Mouse (Mus musculus) heart, postnatal 4 days (tissue): Measurements from ENCODE around the gene Fgfr2. TPM values are rescaled to one million over a fixed set of nuclear protein-coding genes. Genes with fewer than 3 reads are reported as not detected.

Source experiments
- DNase-seq: peaks from one replicate; pipeline ENCODE4 v3.0.0; 2021
- total RNA-seq, 2 experiments: library from RNA; stranded (reverse); gene quantifications; 2 replicates each; pipeline ENCODE4 v1.2.3; 2021

Gene Fgfr2
- total RNA-seq, 2 experiments from 2014 or later, result 10.2 to 10.6 TPM

DNA sequence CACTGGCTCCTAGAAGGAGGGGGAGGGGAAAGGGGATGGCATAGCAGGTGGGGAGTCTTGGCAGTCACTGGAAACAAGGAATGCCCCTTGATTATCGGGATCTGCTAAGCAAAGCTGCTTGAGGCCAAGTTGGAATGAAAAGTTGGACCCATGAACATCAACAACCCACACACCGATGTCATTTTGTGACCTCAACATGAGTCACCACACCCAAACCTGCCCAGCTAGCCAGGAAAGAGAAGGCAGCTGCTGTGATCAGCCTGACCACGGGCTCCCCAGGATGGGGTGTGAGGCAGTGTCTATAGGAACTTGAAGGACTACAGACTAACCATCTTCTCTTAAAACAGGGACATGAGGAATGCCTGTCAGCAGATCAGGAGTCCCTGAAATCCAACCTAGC lies 37.7 kb downstream of the Fgfr2 start:
- DNase-seq, result no peak

DNA sequence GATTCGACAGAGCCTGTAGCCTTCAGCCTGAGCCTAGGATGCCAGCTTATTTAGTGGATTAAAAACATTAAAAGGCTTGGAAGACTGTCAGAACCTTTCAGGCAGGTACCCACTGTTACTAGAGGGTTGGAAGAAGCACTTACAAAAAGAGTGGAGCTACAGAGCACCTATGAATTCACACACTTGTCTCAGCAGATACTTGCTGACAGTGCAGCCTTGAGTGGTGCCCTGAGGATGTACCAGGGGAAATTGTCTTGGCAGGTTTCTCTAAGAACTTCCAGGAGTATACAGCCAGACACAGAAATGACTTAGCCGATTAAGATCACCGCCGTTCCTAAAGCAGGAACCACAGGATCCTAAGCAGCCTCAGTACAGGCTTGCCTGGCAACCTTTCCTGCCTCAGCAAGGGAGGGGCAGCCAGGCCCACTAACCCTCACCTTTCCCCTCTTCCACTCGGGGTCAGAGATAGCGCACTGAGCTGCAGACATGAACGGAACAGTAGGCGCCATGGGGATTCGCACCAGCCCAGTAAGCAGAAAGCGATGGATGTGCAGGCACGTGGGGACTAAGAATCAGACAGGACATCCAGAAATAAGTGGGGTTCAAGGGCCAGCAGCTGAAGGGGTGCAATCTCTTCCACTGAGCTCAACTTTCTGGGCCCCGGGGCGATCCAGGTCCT lies 39.1 kb downstream of the Fgfr2 start:
- no peak for DNase-seq

DNA sequence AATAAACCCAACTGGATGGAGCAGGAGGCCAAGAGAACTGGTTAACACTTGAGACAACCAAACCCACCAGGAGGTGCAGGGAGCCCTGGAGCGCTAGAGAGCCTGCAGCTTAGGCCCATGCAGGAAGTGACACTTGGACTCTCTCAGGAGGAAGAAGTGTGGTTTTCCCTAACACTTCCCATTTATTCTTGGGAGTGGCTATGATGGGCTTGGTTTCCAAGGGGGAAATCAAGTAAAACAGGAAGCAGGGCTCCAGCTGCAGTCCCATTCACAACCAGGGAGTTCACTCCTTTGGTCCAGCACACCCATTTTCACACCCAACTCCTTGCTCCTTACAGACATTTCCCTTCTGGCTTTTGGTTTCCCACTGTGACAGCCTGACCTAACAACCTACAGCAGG lies 44.2 kb downstream of the Fgfr2 start:
- no peak for DNase-seq

DNA sequence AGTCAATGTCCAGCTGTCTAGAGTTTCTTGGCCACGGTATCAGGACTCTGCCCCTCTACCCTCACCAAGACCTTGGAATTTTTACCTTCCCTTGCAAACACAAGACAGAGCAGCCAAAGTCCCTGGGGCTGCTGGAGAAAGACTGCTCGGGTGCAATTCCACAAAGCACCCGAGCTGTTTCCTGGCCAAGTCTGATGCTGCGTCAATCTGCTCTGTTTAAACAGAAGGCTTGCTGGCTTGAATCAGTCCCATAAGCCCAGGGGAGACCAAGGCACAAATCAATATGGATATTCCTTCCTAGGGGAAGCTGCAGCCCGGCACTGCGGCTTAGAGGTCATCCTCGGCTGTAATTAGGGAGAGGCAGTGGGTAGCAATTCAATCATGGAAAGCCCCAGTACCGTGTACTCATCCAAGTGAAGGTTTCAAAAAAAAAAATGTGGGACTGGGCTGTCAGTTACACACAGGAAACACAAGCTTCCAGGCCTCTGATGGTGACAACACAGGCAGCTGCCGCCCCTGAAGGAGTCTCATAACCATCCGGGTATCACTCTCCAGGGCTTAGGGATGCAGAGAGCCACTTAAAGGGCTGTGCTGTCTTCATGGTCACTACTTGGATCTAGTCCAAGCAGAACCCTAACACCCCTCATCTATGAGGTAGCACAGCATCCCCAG lies 48.6 kb downstream of the Fgfr2 start:
- no peak for DNase-seq

DNA sequence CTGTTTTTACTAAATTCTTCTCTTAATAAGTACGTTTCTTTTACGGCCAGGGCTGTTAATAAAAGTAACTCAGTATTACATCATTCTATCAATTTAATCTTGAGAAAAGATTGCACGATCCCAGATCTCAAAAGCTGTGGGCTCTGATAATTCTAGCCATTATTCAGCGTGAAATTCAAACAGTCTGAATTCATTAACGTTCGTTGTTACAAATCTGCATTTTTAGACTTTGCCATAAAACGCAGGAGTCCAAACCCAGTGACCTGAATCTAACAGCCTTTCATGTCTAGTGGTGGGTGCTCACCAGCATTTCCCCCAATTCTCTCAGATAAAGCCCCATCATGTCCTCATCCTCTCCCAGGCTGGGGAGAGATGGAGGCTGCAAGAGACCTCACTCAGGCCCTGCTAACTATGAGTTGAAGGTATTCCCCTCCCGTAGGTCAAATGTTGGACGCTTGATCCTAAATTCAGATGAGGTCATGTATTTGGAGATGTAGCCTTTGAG lies 50.0 kb downstream of the Fgfr2 start:
- no peak for DNase-seq

DNA sequence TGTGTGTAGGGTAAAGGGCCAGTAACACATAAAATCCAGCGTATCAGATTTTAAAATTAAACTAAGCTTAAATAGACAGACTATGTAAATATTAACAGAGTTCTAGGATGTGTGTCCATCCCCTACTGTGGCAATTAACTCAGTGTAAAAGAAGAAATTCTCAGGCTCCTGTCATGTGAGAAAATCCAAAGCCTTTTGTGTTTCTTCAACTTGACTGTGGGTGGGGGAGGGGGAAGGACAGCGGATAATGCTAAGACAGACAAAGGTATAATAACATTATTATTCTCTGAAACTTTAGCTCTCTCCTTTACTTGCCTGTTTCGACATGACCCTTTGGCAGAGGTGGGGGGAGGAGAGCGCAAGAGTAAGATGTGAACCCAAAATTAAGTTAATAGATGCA lies 50.6 kb downstream of the Fgfr2 start:
- no peak for DNase-seq

DNA sequence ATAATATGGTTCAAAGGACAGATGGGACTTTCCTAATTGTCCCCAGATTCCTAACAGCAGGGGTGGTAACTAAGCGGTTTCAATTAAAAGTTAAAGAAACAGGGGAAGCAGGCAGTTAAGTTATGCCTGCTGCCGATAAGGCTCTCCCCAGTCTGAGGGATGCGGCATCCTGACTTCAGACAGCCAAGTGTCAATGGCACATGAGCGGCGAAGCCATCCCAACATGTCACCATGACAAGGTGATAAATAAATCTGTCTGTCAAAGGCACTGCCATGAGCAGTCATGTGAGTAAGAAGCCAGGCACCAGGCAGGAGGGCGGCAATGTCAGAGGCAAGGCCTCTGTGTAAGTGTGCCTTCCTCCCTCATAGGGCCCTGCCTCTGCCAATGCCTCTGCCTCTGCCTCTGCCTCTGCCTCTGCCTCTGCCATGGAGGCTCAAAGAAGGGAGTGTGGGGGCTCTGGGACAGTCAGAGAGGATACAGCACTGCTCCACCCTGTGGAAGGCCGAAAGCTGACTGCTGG lies 55.8 kb downstream of the Fgfr2 start:
- peak; percentile 38 for DNase-seq

DNA sequence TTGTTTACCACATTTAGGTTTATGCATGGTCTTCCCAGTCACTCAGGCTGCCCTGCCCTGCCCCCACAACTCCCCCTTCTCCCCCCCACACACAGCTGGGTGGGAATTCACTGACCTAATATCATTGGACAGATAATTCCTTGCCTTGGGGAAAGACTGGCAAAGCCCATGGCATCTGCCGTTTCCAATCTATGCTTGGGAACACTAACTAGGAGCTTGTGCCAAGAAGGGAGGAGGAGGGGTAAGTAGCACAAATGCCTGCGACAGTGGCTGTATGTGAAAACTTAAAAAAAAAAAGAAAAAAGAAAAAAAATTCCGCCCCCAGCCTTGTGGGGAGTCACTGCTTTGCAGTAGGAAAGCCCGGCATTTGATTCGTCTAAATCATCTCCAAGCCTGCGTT lies 56.4 kb downstream of the Fgfr2 start:
- DNase-seq, result peak; percentile 51

DNA sequence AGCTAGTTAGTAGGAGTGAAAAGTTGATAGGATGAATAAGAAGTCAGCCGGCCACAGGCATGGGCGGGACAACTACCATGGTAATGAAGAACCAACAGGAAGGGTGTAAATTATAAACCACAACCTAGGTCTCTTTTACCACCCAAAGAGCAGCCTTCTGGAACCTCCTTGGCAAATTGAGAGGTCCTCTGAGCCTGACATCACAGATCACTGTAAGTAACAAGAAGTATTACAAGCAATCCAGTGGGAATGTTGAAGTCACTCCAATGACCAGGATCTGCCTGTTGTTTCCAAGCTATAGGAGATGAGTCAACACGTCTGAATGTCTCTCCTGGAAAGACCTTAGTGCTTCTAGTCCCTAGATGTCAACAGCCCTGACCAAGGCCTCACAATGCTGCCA lies 61.1 kb downstream of the Fgfr2 start:
- no peak for DNase-seq

DNA sequence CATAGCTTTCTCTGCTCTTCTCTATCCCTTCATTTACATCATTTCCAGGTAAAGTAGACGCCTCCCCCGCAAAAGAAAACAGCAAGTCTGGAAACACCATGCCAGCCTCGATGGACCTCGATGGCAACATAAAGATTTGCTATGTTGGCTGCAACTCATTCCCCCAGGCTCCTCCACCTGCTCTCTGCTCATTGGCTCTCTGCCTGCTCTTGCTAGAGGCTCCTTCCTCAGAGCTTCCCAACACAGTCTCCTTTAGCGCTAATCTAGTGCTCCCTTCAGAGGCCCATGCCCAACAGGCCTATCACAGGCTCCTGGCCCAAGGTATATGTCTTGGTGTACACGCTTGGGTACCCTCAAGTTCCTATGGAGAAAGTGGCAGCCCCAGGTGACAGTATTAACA lies 63.0 kb downstream of the Fgfr2 start:
- no peak for DNase-seq

DNA sequence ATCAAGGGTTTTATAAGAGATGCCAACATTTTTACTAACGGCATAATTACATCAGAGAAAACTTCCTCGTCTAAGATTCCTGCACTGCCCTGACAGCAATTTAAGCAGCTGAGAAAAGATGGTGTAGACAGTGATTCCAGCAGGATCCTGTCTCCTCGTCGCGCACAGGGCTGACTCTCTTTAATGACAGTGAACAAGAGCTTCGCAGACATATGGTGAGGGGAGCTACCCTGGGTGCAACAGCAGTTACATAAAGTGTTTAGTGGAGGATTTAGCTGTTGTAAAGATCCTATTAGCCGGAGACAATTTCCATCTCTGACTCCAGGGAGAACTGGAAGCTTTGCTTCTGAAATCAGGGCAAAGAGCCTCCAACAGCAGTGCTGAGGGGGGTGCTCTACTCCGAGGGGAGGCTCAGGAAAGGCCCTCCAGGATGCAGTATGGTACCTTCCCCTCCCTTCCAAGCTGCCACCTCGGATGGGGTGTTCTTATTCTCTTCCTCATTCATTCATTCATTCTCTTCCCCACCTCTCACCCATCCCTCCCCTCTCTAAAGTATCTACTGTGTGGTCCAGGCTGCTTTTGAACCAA lies 63.5 kb downstream of the Fgfr2 start:
- DNase-seq, result no peak

DNA sequence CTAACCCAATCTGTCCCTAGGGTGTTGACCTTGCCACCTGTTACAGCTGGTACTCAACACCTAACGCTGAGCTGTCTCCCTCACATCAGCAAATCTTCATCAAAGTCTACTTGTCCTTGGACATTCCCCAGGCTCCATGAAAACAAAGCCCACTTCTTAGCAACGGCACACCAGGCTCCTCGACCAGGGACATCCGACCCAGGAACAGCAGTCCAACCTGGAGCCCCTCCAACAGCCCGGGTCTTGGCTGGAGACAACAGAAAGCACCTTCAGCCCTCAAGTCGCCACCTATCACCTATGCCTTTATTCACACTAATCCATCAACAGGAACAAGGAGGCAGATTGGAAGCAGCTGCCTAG lies 64.0 kb downstream of the Fgfr2 start:
- DNase-seq, result peak; percentile 45

DNA sequence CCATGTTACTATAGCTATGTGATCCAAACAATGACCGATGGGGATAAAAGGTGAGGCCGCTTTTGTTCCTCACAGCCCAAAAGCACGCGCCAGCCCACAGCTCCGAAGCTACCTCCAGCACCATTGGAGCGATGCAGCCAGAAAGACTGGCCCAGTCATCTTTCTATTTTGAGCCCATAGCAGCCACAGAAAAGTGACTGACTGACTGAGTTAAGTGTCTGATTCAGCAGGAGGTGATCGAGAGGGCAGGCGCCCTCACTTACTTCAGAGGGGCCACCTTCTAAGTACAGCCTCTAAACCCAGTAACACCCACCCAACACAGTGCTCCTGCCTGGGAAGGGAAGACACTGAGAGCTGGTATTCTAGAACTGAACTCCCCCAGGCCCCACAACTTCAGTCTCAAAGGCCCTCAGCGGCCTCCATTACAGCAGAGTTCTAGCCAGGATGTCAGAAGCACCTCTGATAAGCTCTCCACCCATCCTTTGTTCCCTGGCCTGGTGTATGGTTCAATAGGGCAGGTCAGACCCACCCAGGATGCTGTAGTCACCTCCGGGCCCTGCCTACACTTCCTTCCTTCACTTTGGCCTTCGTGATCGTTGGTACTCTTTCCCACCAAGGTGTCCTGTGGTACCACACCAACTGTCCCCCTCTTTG lies 64.5 kb downstream of the Fgfr2 start:
- DNase-seq, result peak; percentile 39

DNA sequence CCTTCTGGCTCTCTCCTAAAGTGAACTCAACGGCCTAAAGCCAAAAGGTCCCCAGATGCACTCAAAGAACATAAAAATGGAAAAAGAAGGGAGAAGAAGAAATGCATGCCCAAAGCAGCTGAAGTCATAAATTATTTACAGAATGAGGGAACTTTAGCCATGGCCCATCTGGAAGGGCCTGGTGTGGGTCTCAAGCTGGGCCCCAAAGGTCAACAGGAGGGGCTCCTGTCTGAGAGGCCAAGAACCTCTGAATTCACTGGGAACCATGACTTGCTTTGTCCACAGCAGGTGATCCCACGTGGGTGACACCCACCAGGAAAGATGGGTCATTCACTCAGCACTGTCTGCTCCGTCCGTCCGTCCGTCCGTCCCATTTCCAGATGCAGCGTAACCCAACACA lies 66.2 kb downstream of the Fgfr2 start:
- no peak for DNase-seq

DNA sequence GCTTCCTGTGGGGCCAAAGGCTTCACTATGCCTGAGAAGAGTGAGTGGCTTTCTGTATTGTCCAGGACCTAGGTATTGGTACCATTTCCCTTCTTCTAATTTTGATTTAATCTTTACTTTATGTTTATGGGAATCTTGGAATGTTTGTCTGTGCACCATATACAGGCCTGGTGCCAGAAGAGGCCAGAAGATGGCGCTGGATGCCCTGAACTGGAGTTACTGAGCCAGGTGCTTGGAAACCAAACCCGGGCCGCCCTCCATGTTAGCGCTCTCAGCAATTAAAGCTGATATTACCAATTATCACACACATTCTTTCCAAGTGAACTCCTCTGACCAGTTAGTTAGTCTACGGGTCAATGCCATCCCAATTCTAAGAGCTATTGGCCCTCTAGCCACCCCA lies 68.7 kb downstream of the Fgfr2 start:
- DNase-seq, result no peak

DNA sequence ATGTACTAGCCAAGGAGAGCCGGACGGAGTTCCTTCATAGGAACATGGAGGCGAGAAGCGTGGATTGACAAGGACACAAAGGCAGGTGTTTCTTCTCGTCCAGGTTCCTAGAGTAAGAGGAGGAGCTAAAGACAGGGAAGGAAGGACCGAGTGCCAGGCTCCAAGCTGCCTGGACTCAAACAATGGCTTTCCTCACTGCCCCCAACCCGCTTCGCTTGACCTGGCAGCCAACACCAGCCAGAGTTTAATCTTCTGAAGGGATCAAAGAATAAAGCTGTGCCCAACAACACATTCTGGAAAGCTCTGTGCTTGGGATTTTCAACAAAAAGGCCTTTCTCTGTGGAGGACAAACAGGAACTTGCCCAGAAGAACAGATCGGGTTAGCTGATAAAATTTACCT lies 69.4 kb downstream of the Fgfr2 start:
- no peak for DNase-seq

DNA sequence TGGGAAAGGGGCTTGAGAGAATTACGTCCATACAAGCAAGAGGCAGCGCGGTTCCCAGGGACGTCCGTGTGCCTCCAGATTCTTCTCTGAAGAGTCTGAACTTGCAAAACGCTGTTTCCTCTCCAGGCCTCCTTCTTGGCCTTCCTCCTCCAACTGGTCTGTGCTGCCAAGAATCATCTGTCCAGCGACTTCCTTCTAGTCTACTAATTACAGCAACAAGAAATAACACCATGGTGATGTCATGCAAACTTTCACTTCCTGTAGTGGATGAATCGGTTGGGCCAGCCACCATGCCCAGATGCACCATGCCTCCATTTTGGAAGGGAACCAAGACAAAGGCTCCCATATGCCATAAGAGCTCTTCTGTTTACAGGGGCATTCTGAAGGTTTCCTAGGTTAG lies 70.3 kb downstream of the Fgfr2 start:
- DNase-seq, result peak; percentile 62

DNA sequence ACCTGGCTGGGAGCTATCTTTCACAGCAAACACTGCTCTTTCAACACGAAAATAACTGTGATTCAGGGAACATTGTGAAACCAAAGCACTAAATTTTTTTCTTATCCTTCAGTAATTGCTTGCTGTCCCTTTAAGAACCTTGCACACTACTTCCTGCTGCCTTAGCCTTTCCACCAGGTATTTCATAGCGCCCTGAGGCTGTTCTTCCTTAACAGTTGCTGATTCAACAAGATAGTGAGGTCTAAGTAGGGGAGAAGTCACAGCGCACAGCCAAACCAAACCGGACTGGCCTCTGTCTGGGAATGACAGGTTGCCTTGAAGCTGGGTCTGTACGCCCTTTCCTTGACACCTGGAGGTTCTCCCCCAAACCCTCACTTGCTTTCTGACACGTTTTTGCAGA lies 72.5 kb downstream of the Fgfr2 start:
- DNase-seq, result no peak

DNA sequence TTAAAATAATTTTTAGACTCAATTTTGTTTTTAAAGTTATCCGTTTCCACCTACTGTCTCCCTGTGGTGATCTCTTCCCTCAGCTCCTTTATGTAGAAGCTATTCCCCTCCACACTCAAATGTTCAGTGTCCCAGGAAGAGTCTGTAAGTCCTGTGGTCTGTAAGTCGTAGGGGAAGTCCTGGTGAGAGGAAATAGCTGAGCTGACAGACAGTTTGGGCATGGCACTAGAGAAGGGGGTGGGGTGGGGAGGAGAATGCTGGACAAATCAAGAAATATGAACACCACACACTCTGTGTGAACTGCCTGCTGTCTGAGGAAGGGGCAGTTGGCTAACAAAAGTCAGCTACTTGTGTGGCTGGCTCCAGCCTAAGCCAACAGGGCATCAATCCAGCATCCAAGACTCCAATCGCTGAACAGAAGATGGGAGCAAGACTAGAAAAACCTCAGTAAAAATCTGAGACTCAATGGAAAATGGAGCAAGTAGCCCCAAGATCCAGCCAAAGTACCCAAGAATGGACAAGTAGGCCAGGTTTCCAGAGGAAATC lies 75.0 kb downstream of the Fgfr2 start:
- no peak for DNase-seq

DNA sequence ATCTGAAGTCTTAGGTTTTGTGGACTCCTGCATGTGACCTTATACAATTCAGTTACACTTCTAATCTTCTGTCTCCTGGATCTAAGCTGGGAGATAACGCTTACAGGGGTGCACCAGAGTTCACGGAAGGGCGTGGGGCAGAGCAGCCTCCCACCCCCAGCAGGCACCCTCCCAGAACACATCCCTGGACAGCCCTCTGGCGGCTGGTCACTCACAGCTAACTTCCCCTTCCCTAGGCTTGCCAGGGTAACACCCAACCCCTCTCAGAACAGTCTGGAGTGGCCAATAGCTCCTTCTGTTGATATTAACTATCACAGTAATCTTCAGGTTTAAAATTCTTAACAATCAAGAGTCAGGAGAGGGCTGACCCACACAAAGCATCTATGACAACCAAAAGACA lies 75.9 kb downstream of the Fgfr2 start:
- peak; percentile 33 for DNase-seq

DNA sequence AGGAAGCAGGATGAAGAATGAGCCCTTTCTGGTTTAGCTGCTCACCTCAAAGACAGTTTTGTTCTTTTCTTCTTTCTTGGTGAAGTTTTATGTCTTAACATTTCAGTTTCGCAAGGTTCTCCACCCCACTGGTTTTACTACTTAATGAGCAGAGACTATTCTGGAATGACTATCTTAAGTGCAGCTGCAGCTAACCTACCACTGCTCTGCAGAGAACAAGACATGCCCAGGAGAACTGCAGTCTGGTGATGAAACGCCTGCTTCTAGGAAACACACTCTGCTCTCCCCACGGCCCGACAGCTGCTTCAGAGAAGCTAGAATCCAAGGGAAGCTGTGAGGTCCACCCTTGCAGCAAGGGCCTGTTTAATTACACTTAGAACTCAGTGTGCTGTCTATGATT lies 78.4 kb downstream of the Fgfr2 start:
- no peak for DNase-seq

DNA sequence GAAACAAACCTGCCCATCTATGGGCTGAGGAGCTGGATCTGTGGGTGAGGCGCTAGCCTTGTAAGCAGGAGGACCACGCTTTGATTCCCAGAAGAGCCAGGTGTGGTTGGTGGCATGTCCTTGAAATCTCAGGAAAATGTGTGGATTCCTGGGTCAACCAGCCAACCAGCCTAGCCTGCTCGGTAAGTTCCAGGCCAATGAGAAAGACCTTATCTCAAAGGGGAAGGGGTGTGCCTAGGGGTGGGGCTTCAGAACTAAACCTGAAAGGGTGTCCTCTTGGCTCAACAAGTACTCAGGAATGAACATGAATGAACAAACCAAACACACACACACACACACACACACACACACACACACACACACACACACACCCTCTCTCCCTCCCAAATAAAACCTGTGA lies 81.4 kb downstream of the Fgfr2 start:
- DNase-seq, result no peak
